Mouse (Mus musculus) heart, postnatal 0 days (tissue): ENCODE data around the gene Mphosph9. TPM values are rescaled to one million over a fixed set of nuclear protein-coding genes. Genes with fewer than 3 reads are reported as not detected.

Experiments used
- ATAC-seq: fragments of 200-750 bp; cut with Nextera tagmentation; 2 replicates; pipeline ENCODE4 v1.8.0; 2017; ENCODE audit warnings: low read depth, moderate number of reproducible peaks, moderate library complexity; ENCODE audit not compliant: insufficient read depth
- DNase-seq: peaks from one replicate; pipeline ENCODE4 v3.0.0-alpha.2; 2016; ENCODE audit warnings: low spot score
- H3K27ac ChIP-seq: fragments of 300-500 bp; sonication (generic); 2 replicates; pipeline ENCODE4 v1.5.1; 2014; ENCODE audit warnings: low read depth, mild to moderate bottlenecking
- H3K27me3 ChIP-seq: fragments of 300-500 bp; sonication (generic); 2 replicates; pipeline ENCODE4 v1.6.1; 2014; ENCODE audit warnings: low read length, mixed read lengths; ENCODE audit not compliant: control insufficient read depth, insufficient read depth
- H3K36me3 ChIP-seq: fragments of 300-500 bp; sonication (generic); replicated peaks from 2 replicates; pipeline ENCODE4 v1.6.1; 2014; ENCODE audit warnings: low read length, mixed read lengths; ENCODE audit not compliant: control insufficient read depth, insufficient read depth
- H3K4me1 ChIP-seq: fragments of 300-500 bp; sonication (generic); 2 replicates; pipeline ENCODE4 v1.6.1; 2014; ENCODE audit warnings: antibody characterized with exemption; ENCODE audit not compliant: control insufficient read depth, insufficient read depth
- H3K4me2 ChIP-seq: fragments of 300-500 bp; sonication (generic); 2 replicates; pipeline ENCODE4 v1.6.1; 2014; ENCODE audit warnings: low read depth, mild to moderate bottlenecking, low read length, moderate library complexity
- H3K4me3 ChIP-seq: fragments of 300-500 bp; sonication (generic); 2 replicates; pipeline ENCODE4 v1.5.1; 2014; ENCODE audit warnings: low read depth, low read length
- H3K9ac ChIP-seq: fragments of 300-500 bp; sonication (generic); replicated peaks from 2 replicates; pipeline ENCODE4 v1.6.1; 2014; ENCODE audit warnings: low read depth, low read length, mixed read lengths
- H3K9me3 ChIP-seq: fragments of 300-500 bp; sonication (generic); replicated peaks from 2 replicates; pipeline ENCODE4 v1.6.1; 2016; ENCODE audit warnings: low read length; ENCODE audit not compliant: control insufficient read depth
- CTCF ChIP-seq: IDR thresholded peaks from 2 replicates; pipeline ENCODE4 v1.5.1; 2016; ENCODE audit warnings: antibody characterized with exemption, control low read depth, low read depth
- EP300 ChIP-seq: IDR thresholded peaks from 2 replicates; pipeline ENCODE4 v1.6.1; 2016; ENCODE audit warnings: antibody characterized with exemption, low read depth
- WGBS: fragments of 180-500 bp; shearing (Covaris S2); extraction: QIAGEN DNeasy Blood & Tissue Kit; methylation state at CpG from one replicate; pipeline ENCODE4 v1.1.7; 2014; 5-methylcytosine and 5-hydroxymethylcytosine counted together
- polyA plus RNA-seq: library from polyadenylated mRNA; unstranded; fragments of >200 nt; fragmentation: Nextera tagmentation; extraction: Ambion mirVana; gene quantifications from 2 replicates; pipeline ENCODE4 v1.2.1, GENCODE M21; 2015
- total RNA-seq: library from RNA; depleted of rRNA; stranded (reverse); fragments of >200 nt; gene quantifications from 2 replicates; pipeline ENCODE4 v1.2.3, GENCODE M21; 2014; ENCODE audit warnings: low replicate concordance

Gene Mphosph9
- total and polyA plus RNA-seq, 2 experiments from 2014 or later: 5.3 to 10.5 TPM

GRCm38 (mm10) chr5:124247986-124248626, 79.7 kb downstream of the Mphosph9 start:
- peaks cover 22% of the 10 kb centered on the region for H3K36me3 ChIP-seq
- no peaks in the 10 kb centered on the region for H3K27me3 ChIP-seq
- H3K9ac ChIP-seq: peak overlapping the region; percentile 95; the same call in 1 of the 2 replicates
- DNase-seq (peak; percentile 74), ATAC-seq (no peak)
- peak overlapping the region; percentile 82 for H3K4me3 ChIP-seq
- H3K9me3 ChIP-seq: no peaks in the 10 kb centered on the region
- peaks cover 26% of the 10 kb centered on the region for H3K4me1 ChIP-seq
- TF ChIP-seq CTCF (no peak), EP300 (no peak)
- H3K4me2 ChIP-seq: peak overlapping the region; percentile 68
- 23% methylated on average over 9 of the region's 9 CpGs for WGBS
- H3K27ac ChIP-seq: peak overlapping the region; percentile 93

GRCm38 (mm10) chr5:124247296-124247695, 80.5 kb downstream of the Mphosph9 start:
- peak overlapping the region; percentile 68 for H3K4me2 ChIP-seq
- 24% methylated on average over 7 of the region's 7 CpGs for WGBS

GRCm38 (mm10) chr5:124244885-124245284, 82.9 kb downstream of the Mphosph9 start:
- WGBS: 76% methylated on average over 7 of the region's 7 CpGs
- no peak overlapping the region for H3K4me2 ChIP-seq
- H3K36me3 ChIP-seq: peaks cover 13% of the 10 kb centered on the region
- H3K9ac ChIP-seq: no peak overlapping the region
- H3K4me3 ChIP-seq: no peak overlapping the region
- DNase-seq (no peak), ATAC-seq (no peak)
- TF ChIP-seq EP300 (no peak), CTCF (no peak)
- H3K9me3 ChIP-seq: no peaks in the 10 kb centered on the region
- H3K27ac ChIP-seq: no peak overlapping the region
- peaks cover 51% of the 10 kb centered on the region for H3K4me1 ChIP-seq
- H3K27me3 ChIP-seq: no peaks in the 10 kb centered on the region

More at GRCm38 (mm10) chr5:124247296-124247695, 80.5 kb downstream of the Mphosph9 start:
- Histone ChIP-seq H3K27ac (peak overlapping the region; percentile 93), H3K9ac (peak overlapping the region; percentile 26; the same call in 1 of the 2 replicates), H3K27me3 (no peaks in the 10 kb centered on the region), H3K36me3 (peaks cover 14% of the 10 kb centered on the region), H3K9me3 (no peaks in the 10 kb centered on the region), H3K4me1 (peaks cover 34% of the 10 kb centered on the region), H3K4me3 (no peak overlapping the region)
- DNase-seq (no peak), ATAC-seq (no peak)
- TF ChIP-seq EP300: no peak
- TF ChIP-seq CTCF: no peak

- H3K4me1 ChIP-seq: peaks cover 51% of the 10 kb centered on the region
These were observed 83.3 kb downstream of the Mphosph9 start for GRCm38 (mm10) chr5:124244449-124244848.

GRCm38 (mm10) chr5:124243236-124243901, 84.4 kb downstream of the Mphosph9 start:
- no peak for TF ChIP-seq CTCF
- no peak for TF ChIP-seq EP300
- H3K4me1 ChIP-seq: peaks cover 46% of the 10 kb centered on the region
- H3K9me3 ChIP-seq: no peaks in the 10 kb centered on the region
- H3K4me2 ChIP-seq: no peak overlapping the region
- no peak overlapping the region; the same call in 1 of the 2 replicates for H3K27ac ChIP-seq
- ATAC-seq: no peak
- H3K9ac ChIP-seq: no peak overlapping the region
- DNase-seq: no peak
- no peak overlapping the region for H3K4me3 ChIP-seq
- H3K27me3 ChIP-seq: no peaks in the 10 kb centered on the region
- peaks cover 18% of the 10 kb centered on the region for H3K36me3 ChIP-seq
- WGBS: 75% methylated on average over 9 of the region's 9 CpGs

More at GRCm38 (mm10) chr5:124244449-124244848, 83.3 kb downstream of the Mphosph9 start:
- TF ChIP-seq CTCF (no peak), EP300 (no peak)
- Histone ChIP-seq H3K27me3 (no peaks in the 10 kb centered on the region), H3K36me3 (peaks cover 14% of the 10 kb centered on the region), H3K4me3 (no peak overlapping the region), H3K9ac (no peak overlapping the region), H3K9me3 (no peaks in the 10 kb centered on the region), H3K27ac (no peak overlapping the region), H3K4me2 (no peak overlapping the region)
- ATAC-seq (no peak), DNase-seq (no peak)
- 98% methylated on average over 8 of the region's 8 CpGs for WGBS
